Mouse (Mus musculus) activated CD4-positive, CD25-positive, alpha-beta regulatory T cell, adult 4 months (primary cell): Measurements from ENCODE around the gene Zfp867. TPM values are rescaled to one million over a fixed set of nuclear protein-coding genes. Genes with fewer than 3 reads are reported as not detected.

Source experiments
- ATAC-seq: one replicate; pipeline ENCODE4 v1.8.0; 2017
- polyA plus RNA-seq, 2 experiments: library from polyadenylated mRNA; unstranded; fragments of 100-300 nt; shearing (Covaris generic); gene quantifications; one replicate each; pipeline ENCODE4 v1.2.1; 2017

The Zfp867 gene
- polyA plus RNA-seq, 2 experiments from 2014 or later = 4.8 to 6.9 TPM

DNA sequence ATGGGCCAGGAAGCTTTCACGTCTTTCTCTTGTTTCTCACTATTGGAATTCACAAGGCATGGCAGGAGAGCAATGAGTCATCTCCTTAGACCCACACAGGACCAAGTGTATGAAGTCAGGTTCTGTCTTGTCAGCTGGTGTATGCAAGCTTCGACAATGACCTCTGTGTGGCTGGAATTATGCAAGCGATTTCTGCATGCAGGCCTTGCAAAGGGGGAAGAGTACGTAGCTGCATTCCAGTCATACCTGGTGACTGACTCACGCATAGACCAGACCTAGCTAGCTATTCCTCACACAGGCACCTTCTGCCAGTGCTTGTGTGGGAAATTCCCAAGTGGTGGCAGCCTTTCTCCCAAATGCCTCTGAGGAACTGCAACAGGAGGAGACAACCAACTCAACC lies 13.3 kb downstream of the Zfp867 start:
- no peak for ATAC-seq

DNA sequence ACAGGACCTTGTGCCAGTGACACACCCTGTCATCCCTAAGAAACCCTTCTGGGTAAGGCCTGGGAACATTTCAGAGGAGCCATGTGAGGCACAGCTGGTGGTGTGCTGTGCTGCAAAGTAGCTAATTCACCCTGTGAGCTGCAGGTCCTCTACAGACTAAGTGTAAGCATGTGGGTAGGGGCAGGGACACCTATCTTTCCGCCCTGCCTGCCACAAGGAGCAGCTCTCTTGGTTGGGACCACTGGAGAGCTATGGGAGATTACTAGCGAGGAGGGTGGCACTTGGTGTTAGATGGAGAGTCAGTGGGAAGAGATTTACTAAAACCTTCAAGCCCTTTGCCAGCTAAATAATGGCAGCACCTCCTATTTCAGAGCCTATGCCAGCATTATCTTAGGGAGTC lies 15.4 kb downstream of the Zfp867 start:
- no peak for ATAC-seq

DNA sequence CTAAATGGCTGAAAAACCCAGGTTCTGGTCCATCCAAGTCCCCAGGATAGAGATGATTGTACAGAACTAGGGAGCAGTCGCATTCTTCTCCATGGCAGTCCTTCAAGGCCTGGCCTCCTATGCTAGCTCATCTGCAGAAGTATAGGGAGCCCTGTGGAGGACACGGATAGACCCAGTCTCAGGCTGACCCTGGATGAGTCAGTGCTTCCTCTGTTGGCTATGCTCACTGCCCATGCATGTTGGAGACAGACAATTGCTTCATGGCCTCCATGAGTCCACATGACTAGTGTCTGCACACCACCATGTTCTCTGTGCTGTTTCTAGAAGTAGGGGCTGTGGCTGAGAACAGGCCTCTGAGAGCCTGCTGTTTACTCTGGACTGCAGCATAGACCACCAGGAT lies 15.9 kb downstream of the Zfp867 start:
- ATAC-seq = no peak

DNA sequence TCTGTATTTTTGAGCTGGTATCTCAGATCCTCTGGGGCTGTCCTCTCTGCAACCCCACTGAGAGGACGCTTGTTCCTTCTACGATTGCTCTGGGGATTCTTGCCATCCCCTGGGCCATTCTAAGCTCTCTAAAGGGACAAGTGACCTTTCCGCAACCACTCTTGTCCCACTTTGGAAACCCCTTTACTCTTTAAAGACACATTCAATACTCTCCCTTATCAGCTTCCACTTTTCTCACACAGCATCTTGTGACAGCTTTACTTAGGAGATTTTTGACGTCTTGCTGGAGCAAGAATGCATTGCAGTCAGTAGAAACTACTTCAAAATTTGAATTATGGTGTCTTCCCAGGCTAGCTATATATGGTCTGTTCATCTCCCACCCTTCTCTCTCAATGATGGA lies 21.2 kb downstream of the Zfp867 start, which contains the start of gene Snap47:
TSS of gene Snap47 (minus strand) at position 101 of the 400 bp plus-strand sequence.
- no peak for ATAC-seq

DNA sequence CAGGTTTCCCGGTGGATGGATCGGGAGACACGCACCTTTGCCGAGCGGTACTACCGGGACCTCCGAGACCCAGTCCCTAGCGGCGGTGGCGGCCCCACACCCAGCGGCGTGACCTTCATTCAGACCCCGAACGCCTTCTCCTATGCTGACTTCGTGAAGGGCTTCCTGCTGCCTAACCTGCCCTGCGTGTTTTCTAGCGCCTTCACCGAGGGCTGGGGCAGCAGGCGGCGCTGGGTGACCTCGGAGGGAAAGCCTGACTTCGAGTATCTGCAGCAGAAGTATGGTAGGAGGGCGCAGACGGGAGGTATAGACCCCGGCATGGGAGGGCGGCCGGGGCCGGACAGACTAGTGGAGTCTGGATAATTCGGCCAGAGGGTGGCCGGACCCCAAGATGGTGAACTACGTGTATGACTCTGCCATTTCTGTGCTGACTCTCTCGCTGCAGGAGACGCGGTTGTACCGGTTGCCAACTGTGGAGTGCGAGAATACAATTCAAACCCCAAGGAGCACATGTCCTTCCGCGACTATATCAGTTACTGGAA lies 22.0 kb downstream of the Zfp867 start:
- peak; percentile 64 for ATAC-seq

DNA sequence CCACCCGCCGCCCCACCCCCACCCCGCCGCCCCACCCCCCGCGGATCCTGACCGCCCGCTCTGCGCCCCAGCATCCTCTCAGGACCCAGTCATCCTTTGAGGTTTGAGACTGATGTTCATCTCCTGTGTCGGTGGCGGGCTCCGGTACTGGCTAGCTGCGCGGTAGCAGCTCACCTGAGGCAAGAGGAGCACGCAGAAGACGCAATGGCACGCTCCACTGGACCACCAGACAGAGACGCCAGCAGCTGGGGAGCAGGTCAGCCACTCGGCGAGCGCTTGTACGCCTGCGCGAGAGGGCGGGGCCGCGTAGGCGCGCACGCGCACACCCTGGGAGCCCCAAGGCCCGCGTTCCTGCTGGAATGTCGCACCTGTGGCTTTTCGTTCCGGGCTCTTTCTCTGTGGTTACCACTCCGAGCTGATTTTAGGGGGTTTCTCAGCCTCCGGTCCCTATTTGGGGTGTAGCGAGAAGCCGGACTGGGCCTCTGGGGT lies 22.5 kb downstream of the Zfp867 start, which contains the start of gene Jmjd4:
TSS of gene Jmjd4 (plus strand) at position 305 of the 489 bp plus-strand sequence.
- peak; percentile 71 for ATAC-seq

DNA sequence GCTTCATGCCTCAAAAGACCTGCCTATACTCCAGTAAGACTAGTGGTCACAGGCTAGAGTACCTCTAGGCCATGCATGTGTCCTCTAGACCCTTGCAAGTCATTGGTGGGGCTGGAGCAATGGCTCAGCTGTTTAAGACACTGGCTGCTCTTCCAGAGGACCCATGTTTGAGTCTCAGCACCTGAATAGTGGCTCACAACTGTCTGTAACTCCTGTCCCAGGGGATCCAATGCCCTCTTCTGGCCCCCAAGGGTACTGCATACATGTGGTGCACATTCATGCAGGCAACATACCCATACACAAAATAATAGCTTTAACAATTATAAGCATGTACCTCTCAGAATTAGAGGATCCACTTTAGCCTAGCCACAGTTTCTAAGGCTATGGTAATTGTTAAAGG lies 29.2 kb downstream of the Zfp867 start:
- ATAC-seq = no peak

DNA sequence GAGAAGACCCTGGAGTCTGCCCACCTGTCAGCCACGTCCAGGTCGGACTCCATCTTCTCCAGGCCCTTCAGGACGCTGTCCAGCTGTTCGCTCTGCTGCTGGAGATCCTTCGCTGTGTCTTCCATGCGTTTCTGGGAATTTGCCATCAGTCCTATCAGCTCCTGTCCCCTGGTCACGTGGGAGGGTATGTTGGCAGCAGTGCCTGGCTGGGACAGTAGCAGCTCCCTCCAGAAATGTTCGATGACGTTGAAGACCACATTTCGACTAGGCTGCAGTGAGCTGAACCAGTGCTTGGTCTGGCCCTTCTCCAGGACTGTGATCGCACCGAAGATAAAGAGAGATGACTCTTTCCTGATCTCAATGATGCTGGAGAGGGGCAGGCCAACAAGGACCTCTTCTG lies 34.3 kb downstream of the Zfp867 start:
- ATAC-seq = no peak

DNA sequence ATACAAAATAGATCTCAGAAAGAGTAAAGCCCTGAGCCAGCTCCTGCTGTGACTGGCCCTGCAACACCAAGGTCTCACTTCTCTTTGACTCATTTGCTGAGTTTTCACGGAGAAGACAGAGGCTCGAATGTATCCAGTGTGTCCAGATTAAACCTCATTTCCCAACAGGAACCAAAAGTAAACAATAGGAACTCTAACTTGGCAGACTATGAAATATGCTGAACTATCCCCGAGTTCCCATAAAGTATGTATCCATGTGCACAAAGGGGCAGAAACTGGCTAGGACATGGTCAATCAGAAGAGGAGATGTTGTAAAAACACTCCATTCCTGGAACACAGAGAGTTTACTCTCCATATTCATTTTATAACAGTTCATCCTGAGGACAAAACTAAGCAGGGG lies 40.0 kb downstream of the Zfp867 start:
- ATAC-seq = no peak

DNA sequence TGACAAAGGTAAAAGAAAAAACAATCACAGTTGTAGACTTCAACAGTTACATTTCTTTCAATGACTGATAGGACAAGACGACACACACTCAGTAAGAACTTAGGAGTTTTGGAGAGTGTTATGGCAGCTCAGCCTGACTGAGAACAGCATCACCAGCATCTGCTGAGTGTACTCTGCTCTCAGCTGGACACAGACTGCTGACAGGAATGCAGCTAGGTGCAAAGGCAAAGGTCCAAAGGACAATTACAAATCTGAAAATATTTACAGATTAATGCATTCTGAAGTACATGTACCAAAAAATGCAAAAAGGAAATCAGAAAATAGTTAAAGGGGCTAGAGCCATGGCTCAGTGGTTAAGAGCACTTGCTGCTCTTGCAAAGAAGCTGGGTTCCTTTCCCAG lies 42.3 kb downstream of the Zfp867 start:
- no peak for ATAC-seq

DNA sequence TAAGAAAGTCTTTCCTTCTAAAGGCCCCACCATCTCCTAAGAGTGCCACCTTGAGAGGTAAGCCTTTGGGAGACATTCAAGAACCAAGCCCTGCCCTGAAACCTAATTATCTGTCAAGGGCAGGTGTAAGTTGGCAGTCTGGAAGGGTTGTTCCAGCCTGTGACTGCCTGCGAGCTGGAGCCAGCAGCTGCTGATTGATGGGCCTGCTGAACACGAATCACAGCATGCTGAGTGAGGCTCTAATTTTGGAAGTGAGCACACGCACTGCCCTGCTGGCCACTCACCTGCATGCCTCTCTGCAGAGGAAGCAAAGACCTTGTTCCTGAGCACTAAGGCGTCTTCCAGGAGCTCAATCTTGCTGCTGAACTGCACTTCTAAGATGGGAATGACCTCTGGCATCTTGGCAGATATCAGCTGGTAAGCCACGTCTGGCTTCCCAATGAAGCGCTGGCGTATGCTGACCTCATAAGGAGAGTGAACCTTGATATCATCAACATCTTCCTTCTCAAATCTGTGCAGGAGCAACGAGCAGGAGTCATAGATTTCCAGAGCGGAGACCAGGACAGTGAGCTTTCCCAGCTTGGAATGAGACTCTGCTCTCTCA lies 44.1 kb downstream of the Zfp867 start:
- no peak for ATAC-seq

DNA sequence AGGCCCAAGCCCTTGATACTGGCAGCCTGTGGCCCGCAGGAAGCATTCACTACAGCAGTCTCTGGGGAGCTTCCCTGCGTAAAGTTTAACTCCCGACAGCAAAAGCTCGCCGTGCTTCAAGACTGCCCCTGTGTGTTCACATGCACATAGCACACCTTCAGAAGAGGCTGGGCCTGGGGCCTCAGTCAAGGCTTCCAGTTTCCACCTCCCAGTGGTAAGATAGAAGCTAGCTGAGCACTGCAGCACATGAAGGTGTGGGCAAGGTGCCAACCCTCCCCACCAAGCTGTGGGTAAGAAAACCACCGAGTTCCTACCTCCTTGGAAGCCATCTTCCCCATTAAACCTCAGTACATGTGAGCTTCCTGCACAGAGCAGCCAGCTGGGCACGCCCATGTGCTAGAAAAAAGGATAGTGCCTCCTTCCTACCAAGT lies 46.6 kb downstream of the Zfp867 start:
- ATAC-seq = peak; percentile 80

DNA sequence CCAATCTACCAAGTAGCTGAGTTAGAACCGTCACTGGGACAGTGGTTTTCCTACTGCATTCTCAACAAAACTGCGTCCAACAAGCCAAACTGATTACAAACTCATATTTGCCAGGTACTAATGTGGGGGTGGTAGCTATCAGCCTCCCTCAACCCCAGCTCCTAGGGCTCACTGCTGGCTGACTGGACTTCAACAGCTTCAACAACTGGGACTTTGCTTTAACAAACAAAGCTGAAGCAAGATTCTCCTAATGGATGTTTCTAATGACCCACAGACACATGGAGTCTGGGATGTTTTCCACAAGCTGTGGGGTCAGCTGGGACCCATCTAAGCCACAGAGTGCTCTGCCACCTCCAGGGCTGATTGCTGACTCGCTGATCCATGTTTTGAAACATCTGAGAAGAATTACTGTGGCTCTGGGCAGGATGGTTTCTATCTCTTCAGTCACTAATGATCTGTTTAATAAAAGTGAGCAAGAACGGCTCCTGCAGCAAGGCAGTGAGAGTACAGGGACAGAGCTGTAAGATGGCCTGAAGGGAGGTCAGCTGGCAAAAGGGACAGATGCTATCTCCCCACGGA lies 49.2 kb downstream of the Zfp867 start:
- ATAC-seq = no peak

DNA sequence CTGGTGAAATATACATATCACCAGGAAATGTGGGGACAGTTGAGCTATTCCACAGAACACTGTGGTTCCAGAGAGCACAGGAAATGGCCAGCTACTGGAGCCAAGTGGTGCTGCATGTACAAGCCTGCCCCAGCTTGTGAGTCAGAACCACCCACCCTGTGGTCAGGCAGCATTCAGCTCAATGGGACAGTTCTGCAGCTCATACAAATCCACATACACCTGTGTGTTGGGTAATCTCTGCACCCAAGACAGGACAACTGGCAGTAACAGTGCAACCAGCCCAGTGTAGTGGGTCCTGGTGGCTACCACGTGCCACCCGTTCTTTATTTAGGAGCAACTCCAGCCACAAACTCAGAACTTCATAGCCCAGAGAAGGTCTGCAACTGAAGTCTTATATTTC lies 50.3 kb downstream of the Zfp867 start:
- no peak for ATAC-seq

DNA sequence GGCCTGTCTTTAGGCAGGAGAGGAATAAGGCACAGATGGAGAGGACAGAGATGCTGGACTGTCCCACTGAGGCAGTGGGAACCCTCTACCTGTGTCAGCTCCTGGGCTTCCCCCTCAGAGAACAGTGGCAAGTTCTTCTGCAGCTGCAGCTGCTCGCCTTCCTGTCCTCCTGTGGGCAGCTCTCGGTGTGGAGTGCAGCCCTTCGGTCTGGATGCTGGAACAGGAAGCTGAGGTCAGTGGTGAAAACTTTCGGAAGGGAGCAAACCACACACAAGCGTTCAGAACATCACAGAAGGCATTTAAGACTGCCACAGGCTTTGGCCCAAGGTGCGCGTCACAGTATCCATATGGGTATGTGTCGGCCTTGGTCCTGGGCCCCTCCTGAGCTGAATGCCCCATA lies 50.8 kb downstream of the Zfp867 start:
- no peak for ATAC-seq

DNA sequence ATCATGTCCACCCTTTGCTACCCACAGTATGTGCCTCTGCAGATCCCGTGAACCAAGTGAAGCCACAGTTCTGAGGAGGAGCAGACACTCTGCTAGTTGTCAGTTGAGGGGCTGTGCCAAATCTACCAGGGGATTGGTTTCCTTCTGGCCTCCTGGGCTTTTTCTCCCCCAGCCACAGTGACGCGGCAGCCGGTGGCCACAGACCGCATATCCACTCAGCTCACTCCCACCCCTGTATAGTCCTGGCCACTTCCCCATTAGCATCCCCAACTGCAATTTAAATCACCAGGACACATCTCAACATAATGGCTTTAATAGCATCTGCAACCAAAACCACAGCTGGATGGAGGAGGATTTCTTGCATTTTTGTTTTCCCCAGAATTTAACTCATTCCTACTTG lies 53.6 kb downstream of the Zfp867 start:
- no peak for ATAC-seq

DNA sequence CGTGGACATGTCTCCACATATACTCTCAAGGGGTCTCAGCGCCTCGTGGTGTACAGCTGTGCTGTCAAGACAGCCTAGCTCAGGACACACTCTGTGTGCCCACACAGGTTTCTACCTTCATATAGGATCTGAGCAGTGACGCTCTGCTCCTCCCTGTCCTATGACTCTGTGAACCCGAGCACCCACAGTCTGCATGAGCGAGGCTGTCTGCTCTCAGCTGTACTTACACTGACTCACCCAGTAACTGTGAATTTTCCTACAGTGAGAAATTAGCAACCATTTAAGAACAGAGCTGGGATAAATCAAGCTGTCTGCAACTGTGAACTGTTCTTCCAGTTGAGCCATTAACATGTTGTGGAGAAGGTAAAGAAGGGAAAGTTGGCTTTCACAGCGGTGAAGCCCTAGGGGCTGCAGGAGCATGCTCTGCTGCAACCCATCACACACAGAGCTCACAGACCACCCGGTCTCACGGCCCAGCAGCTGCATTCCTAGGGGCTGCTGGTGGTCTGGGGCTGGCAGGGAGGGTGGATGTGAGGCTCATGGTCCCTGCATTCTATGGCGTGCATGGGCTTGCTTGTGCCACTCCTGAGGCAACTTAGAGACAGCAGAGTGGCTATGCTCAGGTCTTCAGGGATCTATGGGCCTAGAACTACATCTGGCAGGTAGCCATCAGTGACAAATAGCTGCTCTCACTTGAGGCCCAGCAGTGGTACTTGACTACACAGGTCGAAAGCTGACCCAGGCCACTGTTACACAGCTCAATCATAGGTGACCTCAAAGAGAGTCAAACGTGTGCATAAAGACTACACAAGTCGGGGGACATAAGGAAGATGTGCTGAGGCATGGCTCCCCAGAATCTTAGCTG lies 59.0 kb downstream of the Zfp867 start:
- ATAC-seq = no peak

DNA sequence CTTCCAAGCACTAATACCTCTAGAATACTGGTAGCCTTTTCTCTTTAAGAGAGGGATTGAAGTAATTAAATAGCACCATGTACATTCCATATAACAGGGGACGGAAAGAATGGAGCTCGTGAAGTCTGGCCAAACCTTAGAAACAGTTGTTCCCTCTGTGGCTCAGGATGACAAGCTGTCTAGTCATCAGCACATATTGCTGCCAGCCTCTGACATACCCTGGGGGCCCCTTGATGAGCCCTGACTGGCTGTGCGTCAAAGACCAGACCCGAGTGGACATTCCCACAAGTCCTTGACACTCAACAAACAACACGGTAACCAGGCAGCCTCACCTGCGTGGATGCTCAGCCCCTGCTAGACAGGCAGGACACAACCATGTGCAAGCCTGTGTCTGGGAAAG lies 60.2 kb downstream of the Zfp867 start:
- no peak for ATAC-seq

Other genes starting within 250 kb of the Zfp867 start
- gene Arf1, start 244.2 kb downstream of the Zfp867 start, polyA plus RNA-seq = 100 to 1,000 TPM; 301 to 312 TPM
- gene Wnt3a, start 181.7 kb downstream of the Zfp867 start, polyA plus RNA-seq = under 1 TPM in 1 of 2 experiments, not detected in 1; 0.20 TPM
- gene Wnt9a, start 165.5 kb downstream of the Zfp867 start, polyA plus RNA-seq = not detected
- not detected for gene Prss38, start 96.8 kb downstream of the Zfp867 start, polyA plus RNA-seq
- 1 to 10 TPM; 3.9 to 5.3 TPM for gene Jmjd4, start 22.4 kb downstream of the Zfp867 start, polyA plus RNA-seq
- 10 to 100 TPM; 53.7 to 59.5 TPM for gene Snap47, start 21.3 kb downstream of the Zfp867 start, polyA plus RNA-seq
- gene Zkscan17, start 54.3 kb upstream of the Zfp867 start, polyA plus RNA-seq = 10 to 100 TPM in 1 of 2 experiments, 1 to 10 TPM in 1; 7.9 to 11.4 TPM
- gene Nlrp3, start 69.1 kb upstream of the Zfp867 start, polyA plus RNA-seq = not detected
- not detected for gene Olfr222, start 103.8 kb upstream of the Zfp867 start, polyA plus RNA-seq
- not detected for gene Olfr223, start 120.8 kb upstream of the Zfp867 start, polyA plus RNA-seq
- 10 to 100 TPM; 18.3 to 22.0 TPM for gene Mprip, start 188.8 kb upstream of the Zfp867 start, polyA plus RNA-seq